Mouse (Mus musculus) kidney, adult 8-10 months (tissue): ENCODE measurements at regions not wholly inside any gene's neighbourhood (a gene's known extent, or its start where the extent isn't known, plus 50 kb on each side); places are given as distances from the start of the nearest gene placed in this dataset.

ENCODE experiments used
- DNase-seq, 2 experiments: peaks; one replicate each; pipeline ENCODE4 v3.0.0; 2022

DNA sequence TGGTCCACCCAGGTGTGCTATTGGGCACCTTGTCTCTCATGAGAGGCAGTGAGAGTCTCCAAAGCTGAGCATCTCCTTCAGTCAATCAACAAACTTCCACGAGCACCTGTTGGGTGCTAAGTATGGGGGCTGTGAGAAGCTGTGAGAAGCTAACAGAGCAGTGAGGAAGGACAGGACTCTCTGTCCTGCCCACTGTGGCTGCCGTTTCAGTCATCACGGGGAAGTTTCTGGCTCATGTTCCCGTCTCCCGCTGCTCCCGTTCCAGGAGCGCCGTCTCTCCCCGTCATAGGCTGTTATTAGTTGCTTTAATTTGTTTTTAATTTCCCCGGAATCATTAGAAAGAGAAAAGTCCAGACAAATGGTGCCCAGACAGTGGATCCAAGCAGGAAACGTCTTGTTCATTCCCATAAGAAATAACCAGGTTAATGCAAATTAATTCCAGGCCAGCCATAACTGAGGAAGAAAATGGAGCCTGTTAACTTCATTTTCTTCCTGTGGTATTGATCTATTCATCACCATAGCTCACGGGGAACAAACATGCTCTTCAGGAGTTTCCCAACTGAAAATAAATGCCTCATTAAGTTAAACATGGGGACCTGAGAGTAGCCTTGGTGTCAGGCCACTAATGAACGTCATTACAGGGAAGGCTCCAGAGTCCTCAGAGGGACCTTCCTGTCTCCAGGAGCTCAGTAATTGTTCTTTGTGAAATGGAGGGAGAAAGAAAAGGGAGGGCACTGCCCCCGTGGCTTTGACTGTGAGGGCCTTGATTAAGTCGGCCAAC is 70.3 kb downstream of the Matn1 start:
- DNase-seq, result no peak

DNA sequence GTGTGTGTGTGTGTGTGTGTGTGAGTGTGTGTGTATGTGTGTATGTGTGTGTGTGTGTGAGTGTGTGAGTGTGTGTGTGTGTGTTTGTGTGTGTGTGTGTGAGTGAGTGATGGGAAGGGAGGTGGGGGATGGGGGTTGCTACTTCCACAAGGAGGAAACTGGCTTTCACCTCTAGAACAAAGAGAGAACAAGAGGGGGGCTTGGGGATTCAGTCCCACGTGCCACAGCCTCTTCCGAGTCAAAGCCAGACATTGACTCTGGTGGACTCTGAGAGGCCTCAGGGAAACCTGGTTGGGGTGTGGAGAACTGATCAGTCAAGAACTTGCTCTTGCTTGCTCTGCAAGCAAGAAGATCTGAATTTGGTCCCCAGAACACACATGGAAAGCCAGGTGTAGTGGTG is 71.0 kb downstream of the Matn1 start:
- no peak for DNase-seq

DNA sequence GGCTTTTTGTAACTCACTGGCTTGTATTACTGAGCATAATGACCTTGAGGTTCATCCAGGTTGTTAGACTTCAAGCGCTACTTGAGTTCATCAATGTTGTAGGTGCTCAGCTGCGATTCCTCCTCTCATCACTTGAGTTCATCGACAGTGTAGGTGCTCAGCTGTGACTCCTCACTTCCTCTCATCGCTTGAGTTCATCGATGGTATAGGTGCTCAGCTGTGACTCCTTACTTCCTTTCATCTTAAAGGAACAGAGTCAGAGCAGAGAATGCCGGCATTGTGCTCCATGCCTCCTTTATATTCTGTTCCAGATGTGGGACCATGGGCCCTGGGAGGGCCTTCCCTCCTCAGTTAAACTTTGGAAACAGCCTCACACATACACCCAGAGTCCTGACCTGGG is 79.4 kb downstream of the Matn1 start:
- no peak for DNase-seq

DNA sequence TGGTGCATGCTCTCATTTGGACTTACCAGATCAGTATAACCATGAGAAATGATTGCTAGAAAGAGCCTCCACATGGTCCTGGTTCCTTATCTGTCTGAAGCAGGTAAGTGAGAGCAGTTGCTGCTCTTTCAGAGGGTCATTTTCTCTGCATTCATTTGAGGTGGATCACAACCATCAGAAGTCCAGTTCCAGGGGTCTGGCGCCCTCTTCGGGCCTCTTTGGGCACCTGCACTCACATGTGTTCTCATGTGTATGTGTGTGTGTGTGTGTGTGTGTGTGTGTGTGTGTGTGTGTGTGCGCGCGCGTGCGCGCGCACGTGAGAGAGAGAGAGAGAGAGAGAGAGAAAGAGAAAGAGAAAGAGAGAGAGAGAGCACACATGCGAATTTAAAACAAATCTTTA is 92.1 kb downstream of the Matn1 start:
- no peak for DNase-seq

GRCm38 (mm10) chr4:131037179-131037578 is 93.0 kb downstream of the Matn1 start:
- DNase-seq, result no peak

GRCm38 (mm10) chr4:131039686-131040085 is 95.5 kb downstream of the Matn1 start:
- no peak for DNase-seq

- no peak for DNase-seq
Measured at GRCm38 (mm10) chr4:131041210-131041609, 97.0 kb downstream of the Matn1 start.

- no peak for DNase-seq
Measured at GRCm38 (mm10) chr4:131046101-131046500, 101.9 kb downstream of the Matn1 start.

DNA sequence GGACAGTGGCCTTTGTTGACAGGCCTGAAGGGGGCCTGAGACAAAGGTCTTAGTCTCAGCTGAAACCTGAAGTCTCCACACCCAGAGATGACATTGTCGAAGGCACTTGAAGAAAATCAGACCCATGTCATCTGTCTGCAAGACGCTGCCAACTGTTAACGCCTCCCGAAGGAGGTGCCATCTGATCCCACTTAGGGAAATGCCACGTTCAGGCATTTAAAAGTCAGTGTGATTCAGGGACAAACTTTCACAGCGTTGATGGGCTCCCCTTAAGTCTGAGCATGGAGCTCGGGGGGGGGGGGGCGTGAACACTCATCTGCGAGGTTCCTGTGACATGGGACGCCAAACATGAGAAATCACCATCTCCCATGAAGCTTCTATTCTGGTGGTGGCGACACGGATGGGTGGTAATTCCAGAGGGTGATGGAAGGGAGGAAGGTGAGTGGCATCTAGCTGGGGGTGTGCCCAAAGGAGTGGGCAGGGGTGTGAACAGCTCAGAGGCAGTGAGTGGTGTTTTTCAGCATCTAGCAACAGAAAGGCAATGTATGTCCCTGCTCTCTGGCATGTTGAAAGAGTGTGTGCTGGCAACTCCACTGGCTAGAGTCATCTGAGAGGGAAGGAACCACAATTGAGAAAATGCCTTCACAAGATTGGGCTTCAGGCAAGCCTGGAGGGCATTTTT is 102.9 kb downstream of the Matn1 start:
- DNase-seq, result no peak

DNA sequence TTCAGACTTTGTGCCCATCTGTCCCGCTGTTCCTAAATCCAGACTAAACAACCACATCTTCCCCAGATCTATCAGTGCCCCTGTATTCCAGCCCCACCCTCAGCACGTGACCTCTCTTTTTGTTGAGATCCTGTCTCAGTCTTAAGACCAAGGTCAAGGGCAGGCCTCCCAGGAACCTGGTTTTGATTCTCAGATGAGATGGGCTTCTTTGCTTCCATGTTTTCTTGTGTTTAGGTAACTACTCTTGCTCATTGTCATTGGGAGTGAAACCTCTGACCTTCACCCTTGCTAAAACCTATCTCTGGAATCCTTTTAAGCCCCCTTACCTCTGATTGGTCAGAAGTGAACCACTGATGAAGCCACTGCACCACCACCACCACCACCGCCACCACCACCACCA is 112.1 kb downstream of the Matn1 start:
- no peak for DNase-seq

DNA sequence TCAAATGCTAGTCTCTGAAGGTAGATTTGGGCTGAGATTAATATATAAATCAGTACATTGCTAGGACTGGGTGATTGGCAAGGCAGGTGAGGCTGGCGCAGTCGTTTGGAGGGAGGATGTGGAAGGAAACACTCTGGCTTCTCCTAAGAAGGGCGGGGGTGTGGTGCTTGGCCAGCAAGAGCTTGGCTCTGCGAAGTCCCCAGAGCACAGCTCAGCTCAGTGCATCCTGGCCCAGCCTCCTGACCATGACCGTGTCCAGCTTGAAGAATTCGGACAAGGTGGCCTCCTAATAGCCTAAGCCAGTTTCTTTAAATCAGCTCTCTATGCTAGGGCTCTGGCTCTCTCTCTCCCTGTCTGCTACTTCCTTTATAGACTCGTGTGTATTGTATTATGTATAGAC is 115.4 kb downstream of the Matn1 start:
- DNase-seq, result no peak

- DNase-seq, result no peak
Measured at GRCm38 (mm10) chr4:131060191-131060680, 116.1 kb downstream of the Matn1 start.

DNA sequence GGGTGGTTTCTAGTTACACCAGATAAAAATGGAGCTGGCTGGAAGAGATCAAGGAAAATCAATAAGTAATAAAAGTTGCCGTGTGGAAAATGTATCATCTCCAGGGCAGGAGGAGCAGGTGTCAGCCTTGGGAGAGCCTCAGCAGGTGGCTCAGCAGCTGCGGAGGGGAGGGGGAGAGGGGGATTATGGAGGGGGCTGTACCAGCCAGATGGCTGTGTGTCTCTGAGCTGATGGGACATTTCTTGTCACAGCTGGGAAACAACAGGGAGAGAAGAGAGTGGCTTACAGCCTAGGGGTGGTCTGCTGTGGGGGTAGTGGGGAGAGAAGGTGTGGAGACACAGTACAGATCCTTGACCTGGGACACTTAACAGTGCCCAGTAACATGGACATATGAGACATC is 116.5 kb downstream of the Matn1 start:
- DNase-seq, result no peak

GRCm38 (mm10) chr4:131062592-131062991 is 118.4 kb downstream of the Matn1 start:
- no peak for DNase-seq

DNA sequence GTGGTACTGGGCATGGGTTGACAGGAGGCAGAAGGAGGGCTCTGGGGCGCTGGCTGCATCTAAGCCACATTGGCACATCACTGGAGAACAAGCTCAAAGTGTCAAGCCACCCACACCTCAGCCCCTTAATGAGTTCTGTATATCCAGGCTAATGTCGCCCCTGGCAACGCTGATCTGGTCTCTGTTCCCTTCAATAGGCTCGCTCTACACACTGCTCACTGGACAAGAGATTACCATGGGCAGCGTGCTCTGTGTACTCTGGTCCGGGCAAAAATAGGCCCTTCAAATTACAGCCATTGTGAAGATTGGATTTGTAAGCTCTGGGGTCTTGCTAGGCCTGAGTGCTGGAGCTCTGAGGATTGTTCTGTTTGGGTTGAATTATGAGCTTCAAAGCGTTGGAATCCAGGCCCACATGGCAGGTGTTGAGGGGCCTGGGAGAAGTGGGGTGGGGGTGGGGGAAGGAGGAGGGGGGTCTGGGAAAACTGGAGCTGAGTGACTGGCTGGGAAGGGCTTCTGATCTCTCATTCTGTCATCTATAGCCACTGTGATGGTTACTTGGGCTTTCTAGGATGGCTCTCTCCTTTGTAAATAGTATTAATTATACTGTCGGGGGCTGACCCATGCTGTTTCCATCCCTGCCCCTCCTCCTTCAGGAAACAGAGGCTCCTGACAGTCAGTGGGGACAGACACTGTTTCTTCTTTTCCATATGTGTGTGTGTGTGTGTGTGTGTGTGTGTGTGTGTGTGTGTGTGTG is 122.2 kb downstream of the Matn1 start:
- no peak for DNase-seq

DNA sequence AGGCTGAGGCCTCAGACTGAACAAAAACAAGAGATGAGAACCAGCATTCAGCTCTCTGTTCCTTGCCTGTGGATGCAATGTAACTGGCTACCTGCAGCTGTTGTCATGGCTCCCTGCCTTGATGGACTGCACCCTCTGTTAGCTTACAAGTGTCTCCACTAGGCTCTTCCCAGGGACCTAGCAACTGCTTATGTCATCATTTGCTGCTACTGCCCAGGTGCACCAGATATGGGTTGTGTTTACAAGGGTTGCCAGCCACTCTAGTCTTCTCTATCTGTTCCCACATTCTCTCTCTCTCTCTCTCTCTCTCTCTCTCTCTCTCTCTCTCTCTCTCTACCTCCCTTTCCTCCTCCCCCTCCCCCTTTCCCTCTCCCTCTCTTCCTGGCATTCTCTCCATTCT is 126.4 kb downstream of the Matn1 start:
- DNase-seq, result no peak

GRCm38 (mm10) chr4:131072623-131073022 is 128.4 kb downstream of the Matn1 start:
- DNase-seq, result no peak

DNA sequence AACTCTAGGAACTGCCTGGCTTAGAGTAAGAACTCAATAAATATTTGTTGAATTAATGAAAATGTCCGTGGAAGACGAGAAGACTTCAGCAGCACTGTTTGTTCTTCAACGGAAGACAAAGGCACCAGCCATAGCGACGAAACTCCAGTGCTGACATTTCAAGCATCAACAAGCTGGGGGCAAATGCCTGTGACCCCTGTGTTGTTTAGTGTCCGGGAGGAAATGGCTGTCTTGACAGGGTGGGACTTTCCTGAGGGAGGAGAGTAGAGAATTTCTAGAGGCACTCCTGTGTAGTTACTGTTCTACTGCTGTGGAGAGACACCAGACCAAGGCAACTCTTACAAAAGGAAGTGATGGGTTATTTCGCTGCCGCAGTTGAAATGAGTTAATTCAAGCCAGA is 129.2 kb downstream of the Matn1 start:
- DNase-seq, result no peak

GRCm38 (mm10) chr4:131075326-131075932 is 131.2 kb downstream of the Matn1 start:
- DNase-seq, result no peak

- DNase-seq, result no peak
Measured at GRCm38 (mm10) chr4:131076628-131077027, 132.4 kb downstream of the Matn1 start.

- no peak for DNase-seq
Measured at GRCm38 (mm10) chr4:131080113-131080512, 135.9 kb downstream of the Matn1 start.

GRCm38 (mm10) chr4:131083405-131083804 is 139.2 kb downstream of the Matn1 start:
- no peak for DNase-seq

DNA sequence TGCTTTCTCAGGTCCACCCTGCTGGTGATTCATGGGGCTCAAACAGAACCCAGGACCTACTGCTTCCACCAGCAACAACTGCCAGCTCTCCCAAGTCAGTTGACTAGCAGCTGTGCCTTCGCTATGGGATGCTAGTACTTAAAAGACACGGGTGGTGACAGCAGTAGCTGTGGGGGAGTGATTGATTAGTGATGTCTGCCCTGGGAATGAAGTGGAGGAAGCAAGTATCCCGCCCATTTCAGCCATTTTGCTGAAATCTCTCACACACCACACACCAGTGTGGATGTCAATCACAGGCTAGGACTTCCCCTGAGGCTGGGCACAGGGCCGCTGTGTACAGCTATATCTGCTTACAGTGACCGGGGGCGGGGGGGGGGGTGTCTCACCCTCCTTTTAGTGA is 153.2 kb downstream of the Matn1 start:
- no peak for DNase-seq
